Mouse (Mus musculus) thymus, adult 2 months (tissue): ENCODE data around the gene Cacna2d3.

Experiments used
- CTCF ChIP-seq: fragments of 200-500 bp; IDR thresholded peaks from 2 replicates; pipeline ENCODE4 v1.5.1; 2012; ENCODE audit warnings: mild to moderate bottlenecking, control low read depth, low read length, moderate library complexity, borderline replicate concordance; ENCODE audit not compliant: control insufficient read depth, poor library complexity, insufficient read depth; ENCODE audit errors: extremely low read depth
- POLR2A ChIP-seq: fragments of 200-500 bp; IDR thresholded peaks from 2 replicates; pipeline ENCODE4 v1.6.1; 2012; ENCODE audit warnings: mild to moderate bottlenecking, low read length, control low read depth, moderate library complexity; ENCODE audit not compliant: control insufficient read depth, poor library complexity, insufficient read depth; ENCODE audit errors: extremely low read depth

DNA sequence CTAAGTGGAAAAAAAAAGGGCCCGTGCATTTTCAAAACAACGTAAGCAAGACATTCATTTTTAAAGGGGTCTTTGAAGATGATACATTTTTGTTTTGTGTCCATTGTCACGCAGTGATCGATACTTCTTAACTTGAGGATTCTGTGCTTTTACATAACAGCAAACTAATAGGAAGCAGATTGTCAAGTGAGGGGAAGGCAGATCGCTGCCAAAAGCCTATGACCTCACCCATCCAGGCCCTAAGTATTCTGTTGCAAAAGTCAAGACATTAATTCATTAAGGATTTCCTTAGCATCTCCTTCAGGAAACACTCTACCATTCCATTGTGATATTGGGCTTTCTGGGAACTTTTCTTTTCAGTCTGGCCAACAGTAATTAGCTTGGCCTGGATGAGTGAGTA, 564.6 kb downstream of the Cacna2d3 start:
- TF ChIP-seq POLR2A (no peak), CTCF (no peak)
